Mouse (Mus musculus) liver, postnatal 0 days (tissue): ENCODE data around the gene Avpr1a.

Experiments used
- CTCF ChIP-seq: sonication (generic); IDR thresholded peaks from 2 replicates; pipeline ENCODE4 v1.5.1; 2016; ENCODE audit warnings: antibody characterized with exemption, low read depth
- EP300 ChIP-seq: IDR thresholded peaks from 2 replicates; pipeline ENCODE4 v1.6.1; 2016; ENCODE audit warnings: antibody characterized with exemption, low read depth, mild to moderate bottlenecking

DNA sequence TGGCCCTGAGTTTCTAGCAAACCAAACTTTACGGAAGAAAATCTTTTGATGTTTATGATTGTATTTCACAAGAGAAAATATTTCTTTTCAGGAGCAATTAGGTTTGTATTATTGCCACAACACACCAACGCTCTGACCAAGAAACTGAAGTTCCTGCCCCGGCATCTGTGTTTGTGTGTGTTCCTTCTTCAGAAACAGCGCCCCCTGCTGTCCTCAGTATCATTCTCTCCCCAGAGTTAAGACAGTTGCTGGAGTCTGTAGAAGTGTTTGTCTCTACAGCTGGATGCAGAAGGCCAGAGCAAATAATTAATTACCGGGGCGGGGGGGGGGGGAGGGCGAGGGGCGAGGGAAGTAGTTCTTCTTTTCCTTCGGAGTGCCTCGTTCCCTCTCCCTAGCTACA lies 1.0 kb upstream of the Avpr1a start:
- TF ChIP-seq CTCF (peak; percentile 76), EP300 (no peak)
